Mouse (Mus musculus) forebrain, embryonic 14.5 days (tissue): ENCODE data around the gene Cenpa. TPM values are rescaled to one million over a fixed set of nuclear protein-coding genes. Genes with fewer than 3 reads are reported as not detected.

Source experiments
- ATAC-seq: fragments of 200-750 bp; cut with Nextera tagmentation; 2 replicates; pipeline ENCODE4 v1.8.0; 2017; ENCODE audit warnings: mild to moderate bottlenecking, moderate library complexity
- DNase-seq: peaks from one replicate; pipeline ENCODE4 v3.0.0-alpha.2; 2015; ENCODE audit warnings: low spot score
- H3K27ac ChIP-seq: fragments of 300-500 bp; sonication (generic); 2 replicates; pipeline ENCODE4 v1.5.1; 2014; ENCODE audit warnings: low read depth, mild to moderate bottlenecking, control low read depth, low read length, moderate library complexity
- H3K27me3 ChIP-seq: fragments of 300-500 bp; sonication (generic); replicated peaks from 2 replicates; pipeline ENCODE4 v1.6.1; 2014; ENCODE audit warnings: low read length, control low read depth, mixed read lengths; ENCODE audit not compliant: control insufficient read depth, insufficient read depth
- H3K36me3 ChIP-seq: fragments of 300-500 bp; sonication (generic); 2 replicates; pipeline ENCODE4 v1.6.1; 2014; ENCODE audit warnings: low read length, control low read depth; ENCODE audit not compliant: control insufficient read depth, insufficient read depth
- H3K4me1 ChIP-seq: fragments of 300-500 bp; sonication (generic); 2 replicates; pipeline ENCODE4 v1.6.1; 2014; ENCODE audit warnings: antibody characterized with exemption, low read length, control low read depth; ENCODE audit not compliant: control insufficient read depth, insufficient read depth
- H3K4me2 ChIP-seq: fragments of 300-500 bp; sonication (generic); 2 replicates; pipeline ENCODE4 v1.6.1; 2014; ENCODE audit warnings: mild to moderate bottlenecking, control low read depth, low read length
- H3K4me3 ChIP-seq: fragments of 300-500 bp; sonication (generic); 2 replicates; pipeline ENCODE4 v1.5.1; 2014; ENCODE audit warnings: low read depth, low read length, control low read depth
- H3K9ac ChIP-seq: fragments of 300-500 bp; sonication (generic); 2 replicates; pipeline ENCODE4 v1.6.1; 2014; ENCODE audit warnings: mild to moderate bottlenecking, low read length, control low read depth, moderate library complexity
- H3K9me3 ChIP-seq: fragments of 300-500 bp; sonication (generic); replicated peaks from 2 replicates; pipeline ENCODE4 v1.6.1; 2016; ENCODE audit warnings: low read length, control low read depth, mixed read lengths; ENCODE audit not compliant: control insufficient read depth
- WGBS: fragments of 180-500 bp; shearing (Covaris S2); extraction: QIAGEN DNeasy Blood & Tissue Kit; methylation state at CpG from one replicate; pipeline ENCODE4 v1.1.7; 2014; 5-methylcytosine and 5-hydroxymethylcytosine counted together
- polyA plus RNA-seq: library from polyadenylated mRNA; unstranded; fragments of >200 nt; fragmentation: Nextera tagmentation; extraction: Ambion mirVana; gene quantifications from 2 replicates; pipeline ENCODE4 v1.2.1, GENCODE M21; 2014

Gene Cenpa
- polyA plus RNA-seq, 1 experiment from 2014 or later, result 206 TPM

DNA sequence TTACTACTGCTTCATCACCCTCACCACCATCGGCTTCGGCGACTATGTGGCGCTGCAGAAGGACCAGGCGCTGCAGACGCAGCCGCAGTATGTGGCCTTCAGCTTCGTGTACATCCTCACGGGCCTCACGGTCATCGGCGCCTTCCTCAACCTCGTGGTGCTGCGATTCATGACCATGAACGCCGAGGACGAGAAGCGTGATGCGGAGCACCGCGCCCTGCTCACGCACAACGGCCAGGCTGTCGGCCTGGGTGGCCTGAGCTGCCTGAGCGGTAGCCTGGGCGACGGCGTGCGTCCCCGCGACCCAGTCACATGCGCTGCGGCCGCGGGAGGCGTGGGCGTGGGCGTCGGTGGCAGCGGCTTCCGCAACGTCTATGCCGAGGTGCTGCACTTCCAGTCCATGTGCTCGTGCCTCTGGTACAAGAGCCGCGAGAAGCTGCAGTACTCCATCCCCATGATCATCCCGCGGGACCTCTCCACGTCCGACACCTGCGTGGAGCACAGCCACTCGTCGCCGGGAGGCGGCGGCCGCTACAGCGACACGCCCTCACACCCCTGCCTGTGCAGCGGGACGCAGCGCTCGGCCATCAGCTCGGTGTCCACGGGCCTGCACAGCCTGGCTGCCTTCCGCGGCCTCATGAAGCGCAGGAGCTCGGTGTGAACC is 44.3 kb upstream of the Cenpa start:
- Histone ChIP-seq H3K27ac (no peak overlapping the region), H3K36me3 (no peaks in the 10 kb centered on the region), H3K9ac (peak overlapping the region; percentile 57), H3K4me1 (peaks cover 7% of the 10 kb centered on the region), H3K27me3 (peaks cover 21% of the 10 kb centered on the region), H3K4me2 (peak overlapping the region; percentile 78), H3K9me3 (no peaks in the 10 kb centered on the region), H3K4me3 (peak overlapping the region; percentile 30)
- WGBS, result 2% methylated on average over 65 of the region's 69 CpGs
- peak; percentile 32 for DNase-seq
- peak; percentile 61 for ATAC-seq

DNA sequence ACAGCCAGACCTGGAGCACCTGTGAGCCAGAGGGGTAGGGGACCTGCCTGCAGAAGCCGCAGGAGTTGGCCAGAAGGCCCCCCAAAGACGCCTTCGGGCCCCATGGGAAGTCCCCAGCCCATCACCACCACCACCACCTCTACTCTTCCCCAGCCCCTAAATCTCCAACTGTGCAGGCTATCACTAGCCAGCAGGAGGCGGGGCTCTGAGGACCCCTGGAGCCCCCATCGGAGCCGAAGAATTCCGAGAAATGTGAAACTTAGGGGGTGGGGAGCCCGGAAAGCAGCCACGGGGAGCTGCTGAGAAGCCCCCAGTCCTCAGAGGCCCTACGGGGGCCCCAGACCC is 43.8 kb upstream of the Cenpa start:
- peak; percentile 19; the same call in 1 of the 2 replicates for ATAC-seq
- WGBS, result 1% methylated on average over 10 of the region's 10 CpGs

DNA sequence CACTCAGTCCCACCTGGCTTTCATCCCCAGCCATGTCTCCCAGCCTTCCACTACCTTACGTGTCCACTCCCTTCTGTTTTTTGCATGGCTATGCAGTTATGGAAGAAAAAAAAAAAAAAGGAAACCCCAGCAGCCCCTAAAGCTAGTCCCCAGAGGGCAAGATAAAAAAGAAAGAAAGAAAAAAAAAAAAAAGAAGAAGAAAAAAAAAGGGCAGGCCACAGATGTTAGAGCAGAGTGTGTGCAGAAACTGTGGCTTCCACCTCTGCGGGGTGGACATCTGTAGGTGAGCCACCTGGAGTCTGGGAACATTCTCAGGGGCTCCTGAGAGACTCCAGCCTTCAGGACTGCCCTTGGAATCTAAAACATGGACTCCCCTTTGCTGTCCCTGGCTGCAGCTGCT is 43.2 kb upstream of the Cenpa start:
- Histone ChIP-seq H3K4me2 (no peak overlapping the region), H3K27me3 (peaks cover 21% of the 10 kb centered on the region)
- WGBS, result 68% methylated on average over 2 of the region's 2 CpGs

More for the DNA sequence above, 43.8 kb upstream of the Cenpa start:
- Histone ChIP-seq H3K27ac (no peak overlapping the region), H3K4me2 (peak overlapping the region; percentile 78), H3K36me3 (no peaks in the 10 kb centered on the region), H3K4me3 (peak overlapping the region; percentile 30), H3K27me3 (peaks cover 21% of the 10 kb centered on the region), H3K4me1 (peaks cover 7% of the 10 kb centered on the region), H3K9me3 (no peaks in the 10 kb centered on the region), H3K9ac (peak overlapping the region; percentile 57)
- DNase-seq, result no peak

DNA sequence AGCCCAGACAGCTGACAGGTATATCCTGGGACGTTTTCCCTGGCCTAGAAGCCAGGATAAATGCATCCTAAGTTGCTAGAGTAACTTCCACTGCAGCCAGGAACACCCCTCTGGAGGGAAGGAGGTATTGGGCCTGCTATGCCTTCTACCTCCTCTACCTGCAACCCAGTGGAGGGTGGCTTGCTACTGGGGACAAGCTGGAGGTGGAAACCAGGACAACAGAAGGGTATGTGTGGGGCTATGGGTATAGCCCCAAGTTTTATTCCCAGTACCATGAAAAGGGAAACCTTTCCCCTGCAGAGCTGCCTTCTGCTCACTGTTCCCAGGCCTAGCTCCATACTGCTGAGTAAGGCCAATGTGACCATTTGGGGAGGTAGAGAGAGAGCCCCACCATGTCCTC is 42.3 kb upstream of the Cenpa start:
- no peak for ATAC-seq
- Histone ChIP-seq H3K4me3 (no peak overlapping the region), H3K4me1 (peaks cover 7% of the 10 kb centered on the region), H3K9me3 (no peaks in the 10 kb centered on the region), H3K9ac (no peak overlapping the region), H3K27ac (no peak overlapping the region), H3K27me3 (peaks cover 21% of the 10 kb centered on the region), H3K4me2 (no peak overlapping the region), H3K36me3 (no peaks in the 10 kb centered on the region)
- WGBS, result 38% methylated on average over 1 of the region's 1 CpGs
- no peak for DNase-seq

More for the DNA sequence above, 43.2 kb upstream of the Cenpa start:
- Histone ChIP-seq H3K9me3 (no peaks in the 10 kb centered on the region), H3K4me3 (no peak overlapping the region), H3K27ac (no peak overlapping the region), H3K9ac (no peak overlapping the region), H3K4me1 (peaks cover 7% of the 10 kb centered on the region), H3K36me3 (no peaks in the 10 kb centered on the region)
- no peak for ATAC-seq
- no peak for DNase-seq

DNA sequence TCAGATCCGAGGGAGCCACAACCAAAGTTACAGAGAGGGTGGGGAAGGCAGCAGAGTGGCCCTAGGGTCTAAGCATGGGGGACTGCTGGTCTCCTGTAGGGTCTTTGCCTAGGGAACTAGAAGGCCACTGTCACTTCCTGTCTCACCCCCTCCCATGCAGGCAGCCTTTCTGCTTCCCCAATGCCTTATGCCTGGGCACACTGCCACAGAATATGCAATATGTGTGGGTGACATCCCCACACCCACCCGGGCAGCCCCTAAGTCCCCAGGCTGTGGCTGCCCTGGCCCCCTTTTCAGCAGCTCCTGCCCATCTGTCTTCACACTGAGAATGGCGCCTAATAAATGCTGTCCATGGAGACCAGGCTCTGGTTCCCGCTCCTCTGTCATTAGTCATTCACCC is 41.7 kb upstream of the Cenpa start:
- Histone ChIP-seq H3K9ac (no peak overlapping the region), H3K4me1 (peaks cover 7% of the 10 kb centered on the region), H3K4me2 (no peak overlapping the region), H3K27ac (no peak overlapping the region), H3K4me3 (no peak overlapping the region), H3K27me3 (peaks cover 21% of the 10 kb centered on the region), H3K36me3 (no peaks in the 10 kb centered on the region), H3K9me3 (no peaks in the 10 kb centered on the region)
- 66% methylated on average over 4 of the region's 4 CpGs for WGBS
- no peak for DNase-seq
- ATAC-seq, result no peak

DNA sequence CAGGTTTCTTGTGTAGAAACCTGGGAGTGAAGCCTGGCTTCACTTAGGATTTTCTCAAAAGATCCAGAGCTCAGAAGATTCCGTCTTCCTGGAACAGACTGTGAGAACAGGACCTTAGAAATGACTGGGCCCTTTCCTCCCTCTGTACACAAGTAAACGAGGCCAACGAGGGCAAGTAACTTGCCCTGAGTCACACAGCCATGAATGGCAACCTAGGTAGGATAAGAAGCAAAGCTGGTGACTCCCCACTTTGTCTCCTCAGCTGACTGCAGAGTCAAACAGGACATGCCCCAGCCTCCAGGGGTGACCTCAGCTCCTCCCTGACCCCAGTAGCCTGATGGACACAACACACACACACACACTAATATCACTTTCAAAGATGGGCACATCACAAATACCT is 41.2 kb upstream of the Cenpa start:
- Histone ChIP-seq H3K4me3 (no peak overlapping the region), H3K4me1 (peaks cover 7% of the 10 kb centered on the region), H3K36me3 (no peaks in the 10 kb centered on the region), H3K9me3 (no peaks in the 10 kb centered on the region), H3K4me2 (no peak overlapping the region), H3K9ac (no peak overlapping the region), H3K27me3 (peaks cover 21% of the 10 kb centered on the region), H3K27ac (no peak overlapping the region)
- DNase-seq, result no peak
- 70% methylated on average over 3 of the region's 3 CpGs for WGBS
- ATAC-seq, result no peak

DNA sequence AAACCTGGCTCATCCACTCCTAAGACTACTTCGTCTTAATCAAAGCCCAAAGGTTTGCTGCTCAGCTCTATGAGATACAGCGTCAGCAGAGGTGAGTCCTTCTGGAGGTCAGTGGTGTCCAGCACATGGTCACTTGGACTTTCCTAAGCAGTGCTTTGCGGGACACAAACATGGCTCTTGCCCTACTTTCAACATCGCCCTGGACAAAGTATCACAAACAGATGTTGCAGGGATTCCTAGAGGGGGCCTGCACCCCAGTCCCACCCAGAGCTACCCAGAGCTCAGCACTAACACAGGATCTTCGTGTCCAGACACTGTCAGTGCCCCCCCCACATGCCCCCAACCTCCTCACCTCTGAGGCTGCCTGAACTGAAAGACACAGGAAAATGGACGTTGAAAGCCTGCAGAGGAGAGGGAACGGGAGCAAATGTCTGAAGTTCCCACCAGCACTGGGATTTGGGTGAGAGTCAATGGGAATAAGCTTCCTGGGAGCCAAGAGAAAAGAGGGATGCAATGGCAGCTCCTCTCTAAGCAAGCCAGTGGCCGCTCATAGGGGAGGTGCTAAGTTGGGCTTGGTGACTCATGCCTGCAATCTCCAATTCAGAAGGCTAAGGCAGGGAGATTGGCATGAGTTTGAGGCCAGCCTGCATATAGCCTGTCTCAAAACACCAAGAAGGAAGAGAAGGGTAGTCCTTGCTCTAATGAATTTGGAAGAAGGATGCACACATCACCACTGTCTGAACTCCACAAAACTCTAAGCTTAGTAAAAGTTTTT is 40.1 kb upstream of the Cenpa start:
- peaks cover 15% of the 10 kb centered on the region for H3K27me3 ChIP-seq
- ATAC-seq (no peak), DNase-seq (no peak)
- no peaks in the 10 kb centered on the region for H3K9me3 ChIP-seq
- 79% methylated on average over 8 of the region's 8 CpGs for WGBS
- no peaks in the 10 kb centered on the region for H3K36me3 ChIP-seq
- H3K4me2 ChIP-seq, result no peak overlapping the region
- H3K9ac ChIP-seq, result no peak overlapping the region
- no peak overlapping the region for H3K4me3 ChIP-seq
- H3K27ac ChIP-seq, result no peak overlapping the region
- peaks cover 7% of the 10 kb centered on the region for H3K4me1 ChIP-seq

DNA sequence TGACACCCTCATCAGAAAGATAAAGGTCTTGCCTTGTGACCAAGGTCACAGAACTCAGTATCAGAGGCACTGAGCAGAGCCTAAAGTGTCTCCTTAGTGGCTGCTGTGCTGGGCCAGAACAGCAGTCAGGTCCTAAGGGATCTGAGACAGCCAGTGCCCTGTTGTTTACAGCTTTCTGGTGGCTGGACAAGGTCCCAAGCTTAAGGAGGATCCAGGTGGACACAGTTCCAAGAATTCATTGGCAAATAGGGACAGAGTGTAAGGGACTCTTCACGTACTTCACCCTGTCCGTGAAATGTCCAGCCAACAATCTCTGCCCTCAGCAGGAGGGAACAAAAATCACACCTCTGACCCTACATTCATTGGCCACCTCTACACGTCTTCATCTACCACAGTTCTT is 38.1 kb upstream of the Cenpa start:
- Histone ChIP-seq H3K9ac (no peak overlapping the region), H3K4me3 (no peak overlapping the region), H3K27ac (no peak overlapping the region), H3K27me3 (no peaks in the 10 kb centered on the region), H3K9me3 (no peaks in the 10 kb centered on the region), H3K4me1 (no peaks in the 10 kb centered on the region), H3K36me3 (no peaks in the 10 kb centered on the region), H3K4me2 (no peak overlapping the region)
- ATAC-seq (no peak), DNase-seq (no peak)
- 78% methylated on average over 3 of the region's 3 CpGs for WGBS

DNA sequence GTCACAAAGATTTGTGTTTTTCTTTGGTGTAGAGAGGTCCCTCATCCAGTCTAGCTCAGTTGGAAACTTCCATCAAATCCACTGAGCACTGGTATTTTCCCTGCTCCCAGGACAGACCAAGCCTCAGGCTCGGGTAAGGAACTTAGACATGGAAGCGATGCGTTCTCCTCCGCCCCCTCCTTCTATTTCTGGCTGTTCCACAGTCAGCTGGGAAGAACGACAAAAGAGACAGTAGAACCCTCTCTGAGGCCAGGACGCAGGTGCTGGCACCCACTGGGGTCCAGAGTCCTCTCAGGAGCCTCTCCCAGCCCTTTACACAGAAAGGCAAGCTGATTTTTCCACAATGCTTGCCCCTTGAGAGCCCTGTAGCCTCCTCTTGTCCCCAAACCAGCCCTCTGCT is 36.2 kb upstream of the Cenpa start:
- 71% methylated on average over 6 of the region's 6 CpGs for WGBS
- DNase-seq, result no peak
- Histone ChIP-seq H3K4me1 (no peaks in the 10 kb centered on the region), H3K27me3 (no peaks in the 10 kb centered on the region), H3K9me3 (no peaks in the 10 kb centered on the region), H3K36me3 (no peaks in the 10 kb centered on the region), H3K9ac (no peak overlapping the region), H3K4me2 (no peak overlapping the region), H3K27ac (no peak overlapping the region), H3K4me3 (no peak overlapping the region)
- no peak for ATAC-seq
